7 mouse cellular contexts compared by ENCODE assay signal in genomic region chr9:122293865-122294241, GRCm38 (mm10). TPM values are rescaled to one million over a fixed set of nuclear protein-coding genes. Genes with fewer than 3 reads are reported as not detected.
DNase-seq lines count a peak whose midpoint lies in the region; ATAC-seq lines count a peak whose summit lies in the region.

No protein-coding gene starts in this region.

- under 1% methylated on average over 23 of the region's 23 CpGs for WGBS in neural tube, embryonic 11.5 days
- under 1% methylated on average over 23 of the region's 23 CpGs for WGBS in hindbrain, embryonic 15.5 days

- no peaks in the 10 kb centered on the region for H3K27me3 ChIP-seq in neural tube, embryonic 11.5 days (ENCODE audit: control insufficient read depth, insufficient read depth, low read length)
- no peaks in the 10 kb centered on the region for H3K27me3 ChIP-seq in hindbrain, embryonic 15.5 days
- H3K27me3 ChIP-seq in megakaryocyte, embryonic 14.5 days (replicated peaks), result peaks cover 57% of the 10 kb centered on the region

- peak overlapping the region; percentile 65 for H3K4me2 ChIP-seq in neural tube, embryonic 11.5 days (ENCODE audit: low read depth)
- H3K4me2 ChIP-seq in hindbrain, embryonic 15.5 days, result peak overlapping the region; percentile 56

- peak overlapping the region; percentile 58; the same call in 1 of the 2 replicates for H3K27ac ChIP-seq in neural tube, embryonic 11.5 days (ENCODE audit: low read depth, low read length)
- H3K27ac ChIP-seq in hindbrain, embryonic 15.5 days (replicated peaks), result peak overlapping the region; percentile 86

- no peaks in the 10 kb centered on the region for H3K9me3 ChIP-seq in neural tube, embryonic 11.5 days (ENCODE audit: control insufficient read depth, low read length)
- no peaks in the 10 kb centered on the region for H3K9me3 ChIP-seq in hindbrain, embryonic 15.5 days
- no peaks in the 10 kb centered on the region for H3K9me3 ChIP-seq in megakaryocyte, embryonic 14.5 days

- peak overlapping the region; percentile 78 for H3K4me3 ChIP-seq in neural tube, embryonic 11.5 days (ENCODE audit: low read depth, low read length)
- peak overlapping the region; percentile 79 for H3K4me3 ChIP-seq in hindbrain, embryonic 15.5 days
- H3K4me3 ChIP-seq in megakaryocyte, embryonic 14.5 days (replicated peaks), result peak overlapping the region; percentile 92

- ATAC-seq in neural tube, embryonic 11.5 days (ENCODE audit: insufficient read depth, low FRiP score, low TSS enrichment), result peak; percentile 81
- ATAC-seq in common myeloid progenitor, adult 5-6 weeks (replicated peaks; ENCODE audit: low read depth, poor library complexity, severe bottlenecking), result peak; percentile 28
- ATAC-seq in hindbrain, embryonic 15.5 days (ENCODE audit: low FRiP score, low read depth), result peak; percentile 81

- H3K36me3 ChIP-seq in neural tube, embryonic 11.5 days (ENCODE audit: control insufficient read depth, insufficient read depth, low read length), result no peaks in the 10 kb centered on the region
- no peaks in the 10 kb centered on the region for H3K36me3 ChIP-seq in hindbrain, embryonic 15.5 days
- H3K36me3 ChIP-seq in megakaryocyte, embryonic 14.5 days (replicated peaks; ENCODE audit: low read length), result no peaks in the 10 kb centered on the region

- peaks cover 4% of the 10 kb centered on the region; the same call in 1 of the 2 replicates for H3K4me1 ChIP-seq in neural tube, embryonic 11.5 days (ENCODE audit: control insufficient read depth, insufficient read depth, low read length)
- H3K4me1 ChIP-seq in hindbrain, embryonic 15.5 days (replicated peaks), result peaks cover 18% of the 10 kb centered on the region
- H3K4me1 ChIP-seq in megakaryocyte, embryonic 14.5 days, result peaks cover 20% of the 10 kb centered on the region

- DNase-seq in neural tube, embryonic 11.5 days (ENCODE audit: low spot score), result no peak
- no peak for DNase-seq in neural tube, embryonic 10.5 days (ENCODE audit: extremely low spot score, low spot score)
- no peak for DNase-seq in ovary, adult 18-20 months (ENCODE audit: low spot score)
- DNase-seq in gastrocnemius, postnatal 10 days, result no peak

- H3K9ac ChIP-seq in neural tube, embryonic 11.5 days (ENCODE audit: low read length), result peak overlapping the region; percentile 87
- peak overlapping the region; percentile 74 for H3K9ac ChIP-seq in hindbrain, embryonic 15.5 days

RNA-seq across cellular contexts. Expression of gene Ano10, which starts 0.4 kb away (rescaled TPM):
- polyA plus RNA-seq in neural tube, embryonic 11.5 days (2014; fragmentation: Nextera tagmentation; extraction: Ambion mirVana), result 52.7 and 55.4 TPM in 2 replicates
- total RNA-seq in common myeloid progenitor, adult 5-6 weeks (2017), result 7.7 and 9.8 TPM in 2 replicates
- 40.0 and 40.5 TPM in 2 replicates for polyA plus RNA-seq in hindbrain, embryonic 15.5 days (2015; fragmentation: Nextera tagmentation; extraction: Ambion mirVana)
- 3.2 TPM in 1 of 2 replicates, not detected in the other for polyA plus RNA-seq in megakaryocyte, embryonic 14.5 days (2012; ENCODE audit: insufficient read depth, low replicate concordance)
- 10 to 100 TPM; 47.5 to 48.6 TPM for total RNA-seq in gastrocnemius, postnatal 10 days (2021)

RNA-seq across cellular contexts. Expression of gene Abhd5, which starts 57.6 kb away (rescaled TPM):
- 19.8 and 24.1 TPM in 2 replicates for polyA plus RNA-seq in neural tube, embryonic 11.5 days (2014; fragmentation: Nextera tagmentation; extraction: Ambion mirVana)
- 14.4 and 35.6 TPM in 2 replicates for total RNA-seq in common myeloid progenitor, adult 5-6 weeks (2017)
- 22.4 and 26.1 TPM in 2 replicates for polyA plus RNA-seq in hindbrain, embryonic 15.5 days (2015; fragmentation: Nextera tagmentation; extraction: Ambion mirVana)
- polyA plus RNA-seq in megakaryocyte, embryonic 14.5 days (2012; ENCODE audit: insufficient read depth, low replicate concordance), result 10.5 TPM in 1 of 2 replicates, not detected in the other
- total RNA-seq in gastrocnemius, postnatal 10 days (2021), result 10 to 100 TPM; 22.9 to 23.9 TPM

Comparison
In these comparisons a context has a peak if more than half of its experiments do, and no peak if none do; other contexts are left out.
1. ATAC-seq: peak in every context shown above with its lines; median percentile 81 in neural tube, embryonic 11.5 days; 81 in hindbrain, embryonic 15.5 days; 28 in common myeloid progenitor, adult 5-6 weeks.